Mouse (Mus musculus) thymus, adult 2 months (tissue): ENCODE measurements around the gene Fank1. TPM values are rescaled to one million over a fixed set of nuclear protein-coding genes. Genes with fewer than 3 reads are reported as not detected.
A peak's percentile ranks its signal among the peaks of the same experiment; 100 is the strongest.

Source experiments
- DNase-seq: peaks from one replicate; pipeline ENCODE4 v3.0.0; 2021
- H3K27ac ChIP-seq: fragments of 200-500 bp; 2 replicates; pipeline ENCODE4 v1.5.1; 2012; ENCODE audit warnings: low read length, control low read depth; ENCODE audit not compliant: control insufficient read depth, insufficient read depth
- H3K27me3 ChIP-seq: fragments of 200-500 bp; 2 replicates; pipeline ENCODE4 v1.6.1; 2012; ENCODE audit warnings: mild to moderate bottlenecking, low read length, moderate library complexity, mixed read lengths; ENCODE audit not compliant: control insufficient read depth, insufficient read depth
- H3K36me3 ChIP-seq: fragments of 200-500 bp; 2 replicates; pipeline ENCODE4 v1.6.1; 2012; ENCODE audit warnings: mild to moderate bottlenecking, low read length, moderate library complexity; ENCODE audit not compliant: control insufficient read depth, insufficient read depth
- H3K4me1 ChIP-seq: fragments of 200-500 bp; replicated peaks from 2 replicates; pipeline ENCODE4 v1.6.1; 2012; ENCODE audit warnings: low read length; ENCODE audit not compliant: control insufficient read depth, insufficient read depth
- H3K4me3 ChIP-seq: fragments of 200-500 bp; 2 replicates; pipeline ENCODE4 v1.5.1; 2012; ENCODE audit warnings: mild to moderate bottlenecking, low read length, control low read depth, moderate library complexity; ENCODE audit not compliant: control insufficient read depth, insufficient read depth
- CTCF ChIP-seq: fragments of 200-500 bp; IDR thresholded peaks from 2 replicates; pipeline ENCODE4 v1.5.1; 2012; ENCODE audit warnings: mild to moderate bottlenecking, control low read depth, low read length, moderate library complexity, borderline replicate concordance; ENCODE audit not compliant: control insufficient read depth, poor library complexity, insufficient read depth; ENCODE audit errors: extremely low read depth
- POLR2A ChIP-seq: fragments of 200-500 bp; IDR thresholded peaks from 2 replicates; pipeline ENCODE4 v1.6.1; 2012; ENCODE audit warnings: mild to moderate bottlenecking, low read length, control low read depth, moderate library complexity; ENCODE audit not compliant: control insufficient read depth, poor library complexity, insufficient read depth; ENCODE audit errors: extremely low read depth
- WGBS: fragments of 180-500 bp; shearing (Covaris S2); methylation state at CpG from one replicate; pipeline ENCODE4 v1.1.7; 2018; 5-methylcytosine and 5-hydroxymethylcytosine counted together
- polyA plus RNA-seq: library from polyadenylated mRNA; depleted of rRNA; stranded (reverse); fragments of >200 nt; gene quantifications from 2 replicates; pipeline ENCODE4 v1.2.3, GENCODE M21; 2012

The Fank1 gene
- polyA plus RNA-seq, 1 experiment: 0.32 TPM

DNA sequence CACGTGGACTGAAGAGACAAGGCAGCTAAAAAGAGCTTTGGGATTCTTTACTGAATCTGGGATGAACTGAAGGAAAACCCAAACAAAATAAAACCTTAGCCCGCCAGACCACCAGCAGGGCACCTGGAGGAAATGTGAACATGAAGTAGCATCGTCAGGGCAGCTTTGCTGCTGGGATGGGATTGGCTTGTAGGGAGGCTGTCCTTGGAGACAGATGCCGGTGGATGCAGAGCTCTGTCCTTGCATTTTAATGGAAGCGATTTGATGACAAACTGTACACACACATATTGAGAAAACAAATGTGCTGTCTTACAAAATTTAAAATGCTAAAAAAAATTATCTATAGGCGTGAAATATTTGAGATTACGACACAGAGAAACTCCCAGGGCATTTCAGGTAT lies 36.3 kb downstream of the Fank1 start:
- Histone ChIP-seq H3K27ac (no peak overlapping the region), H3K27me3 (no peaks in the 10 kb centered on the region), H3K4me1 (no peaks in the 10 kb centered on the region), H3K4me3 (no peak overlapping the region), H3K36me3 (no peaks in the 10 kb centered on the region)
- 84% methylated on average over 7 of the region's 7 CpGs for WGBS
- DNase-seq: no peak
- TF ChIP-seq POLR2A (no peak), CTCF (no peak)

DNA sequence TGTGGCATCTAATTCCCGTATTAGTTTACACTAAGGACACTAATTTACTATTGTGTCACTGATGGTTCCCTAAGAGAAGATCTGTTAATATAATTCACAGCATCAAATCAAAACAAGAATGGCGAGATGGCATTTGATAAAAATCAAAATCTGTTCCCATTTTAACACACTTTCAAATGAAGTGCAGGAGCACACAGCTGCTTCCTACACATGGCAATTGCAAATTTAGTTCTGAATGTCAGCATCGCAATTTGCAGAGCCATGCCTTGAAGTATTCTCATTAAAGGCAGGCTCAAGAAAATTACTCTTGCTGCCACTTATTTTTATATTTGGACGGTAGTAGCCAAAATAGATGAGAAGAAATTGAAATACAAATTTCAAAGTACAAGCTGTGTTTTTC lies 36.7 kb downstream of the Fank1 start:
- TF ChIP-seq CTCF (no peak), POLR2A (no peak)
- Histone ChIP-seq H3K4me3 (no peak overlapping the region), H3K4me1 (no peaks in the 10 kb centered on the region), H3K27me3 (no peaks in the 10 kb centered on the region), H3K27ac (no peak overlapping the region), H3K36me3 (no peaks in the 10 kb centered on the region)
- no peak for DNase-seq
- 88% methylated on average over 4 of the region's 4 CpGs for WGBS

DNA sequence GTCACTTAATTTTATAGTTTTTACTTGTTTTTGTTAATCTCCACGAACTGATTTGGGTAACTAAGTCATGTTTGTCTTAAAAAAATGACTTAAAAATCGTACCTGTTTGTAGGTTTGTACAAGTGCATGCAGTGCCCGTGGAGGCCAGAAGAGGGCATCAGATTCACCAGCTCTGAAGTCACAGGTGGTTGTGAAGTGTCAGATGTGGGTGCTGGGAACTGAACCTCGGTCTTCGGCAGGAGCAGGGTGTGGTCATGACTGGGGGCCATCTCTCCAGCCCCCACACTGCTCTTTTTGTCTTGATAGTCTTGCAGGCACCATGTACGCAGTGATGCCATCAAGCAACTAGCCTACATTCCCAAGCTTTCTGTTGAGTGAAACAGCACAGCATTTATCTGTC lies 47.1 kb downstream of the Fank1 start:
- TF ChIP-seq POLR2A: no peak
- TF ChIP-seq CTCF: no peak
- no peak for DNase-seq
- WGBS: 92% methylated on average over 6 of the region's 6 CpGs
- H3K36me3 ChIP-seq: no peaks in the 10 kb centered on the region
- no peak overlapping the region for H3K4me3 ChIP-seq
- H3K27ac ChIP-seq: no peak overlapping the region
- H3K27me3 ChIP-seq: no peaks in the 10 kb centered on the region
- H3K4me1 ChIP-seq: no peaks in the 10 kb centered on the region

- Histone ChIP-seq H3K4me1 (no peaks in the 10 kb centered on the region), H3K4me3 (no peak overlapping the region), H3K27ac (no peak overlapping the region), H3K27me3 (no peaks in the 10 kb centered on the region), H3K36me3 (no peaks in the 10 kb centered on the region)
- DNase-seq: peak; percentile 27
- no peak for TF ChIP-seq CTCF
- no peak for TF ChIP-seq POLR2A
- WGBS: 94% methylated on average over 2 of the region's 2 CpGs
Measured at GRCm38 (mm10) chr7:133824579-133824978, 47.9 kb downstream of the Fank1 start.

GRCm38 (mm10) chr7:133828514-133828913 lies 51.9 kb downstream of the Fank1 start:
- 80% methylated on average over 4 of the region's 4 CpGs for WGBS

GRCm38 (mm10) chr7:133829579-133829978 lies 52.9 kb downstream of the Fank1 start:
- no peak overlapping the region for H3K27ac ChIP-seq
- H3K4me1 ChIP-seq: no peaks in the 10 kb centered on the region
- WGBS: 27% methylated on average over 7 of the region's 7 CpGs
- H3K27me3 ChIP-seq: no peaks in the 10 kb centered on the region
- H3K4me3 ChIP-seq: no peak overlapping the region
- no peaks in the 10 kb centered on the region for H3K36me3 ChIP-seq
- DNase-seq: no peak
- TF ChIP-seq POLR2A (no peak), CTCF (no peak)

More at GRCm38 (mm10) chr7:133828514-133828913, 51.9 kb downstream of the Fank1 start:
- no peak for DNase-seq
- H3K4me3 ChIP-seq: no peak overlapping the region
- no peaks in the 10 kb centered on the region for H3K27me3 ChIP-seq
- H3K36me3 ChIP-seq: no peaks in the 10 kb centered on the region
- no peak for TF ChIP-seq POLR2A
- TF ChIP-seq CTCF: no peak
- H3K4me1 ChIP-seq: no peaks in the 10 kb centered on the region
- no peak overlapping the region for H3K27ac ChIP-seq

GRCm38 (mm10) chr7:133839546-133839945 lies 62.9 kb downstream of the Fank1 start:
- no peaks in the 10 kb centered on the region for H3K36me3 ChIP-seq
- 15% methylated on average over 4 of the region's 4 CpGs for WGBS
- no peak overlapping the region for H3K4me3 ChIP-seq
- TF ChIP-seq CTCF (no peak), POLR2A (no peak)
- H3K27ac ChIP-seq: no peak overlapping the region
- DNase-seq: no peak
- H3K4me1 ChIP-seq: no peaks in the 10 kb centered on the region
- H3K27me3 ChIP-seq: no peaks in the 10 kb centered on the region
